Mouse (Mus musculus) liver, embryonic 11.5 days (tissue): Measurements from ENCODE around the gene Ifitm2. TPM values are rescaled to one million over a fixed set of nuclear protein-coding genes. Genes with fewer than 3 reads are reported as not detected.

Experiments used
- ATAC-seq: fragments of 200-750 bp; cut with Nextera tagmentation; replicated peaks from 2 replicates; pipeline ENCODE4 v1.8.0; 2017; ENCODE audit warnings: moderate number of reproducible peaks, mild to moderate bottlenecking, moderate TSS enrichment, moderate library complexity; ENCODE audit not compliant: low FRiP score
- DNase-seq: peaks from one replicate; pipeline ENCODE4 v3.0.0-alpha.2; 2017; ENCODE audit warnings: low spot score
- H3K27ac ChIP-seq: fragments of 300-500 bp; sonication (generic); 2 replicates; pipeline ENCODE4 v1.5.1; 2014; ENCODE audit warnings: mild to moderate bottlenecking, low read depth, low read length, control low read depth
- H3K27me3 ChIP-seq: fragments of 300-500 bp; sonication (generic); replicated peaks from 2 replicates; pipeline ENCODE4 v1.6.1; 2014; ENCODE audit warnings: low read length, mixed read lengths; ENCODE audit not compliant: control insufficient read depth, insufficient read depth
- H3K36me3 ChIP-seq: fragments of 300-500 bp; sonication (generic); 2 replicates; pipeline ENCODE4 v1.6.1; 2014; ENCODE audit warnings: mild to moderate bottlenecking, low read length, moderate library complexity, mixed read lengths; ENCODE audit not compliant: control insufficient read depth, insufficient read depth
- H3K4me1 ChIP-seq: fragments of 300-500 bp; sonication (generic); replicated peaks from 2 replicates; pipeline ENCODE4 v1.6.1; 2014; ENCODE audit warnings: low read length, mixed read lengths; ENCODE audit not compliant: control insufficient read depth, insufficient read depth
- H3K4me2 ChIP-seq: fragments of 300-500 bp; sonication (generic); 2 replicates; pipeline ENCODE4 v1.6.1; 2014; ENCODE audit warnings: mild to moderate bottlenecking, control low read depth, moderate library complexity
- H3K4me3 ChIP-seq: fragments of 300-500 bp; sonication (generic); 2 replicates; pipeline ENCODE4 v1.5.1; 2014; ENCODE audit warnings: low read depth, low read length, control low read depth
- H3K9ac ChIP-seq: fragments of 300-500 bp; sonication (generic); 2 replicates; pipeline ENCODE4 v1.6.1; 2014; ENCODE audit warnings: low read depth, low read length, control low read depth
- H3K9me3 ChIP-seq: fragments of 300-500 bp; sonication (generic); 2 replicates; pipeline ENCODE4 v1.6.1; 2016; ENCODE audit warnings: low read length, inconsistent platforms, mixed read lengths; ENCODE audit not compliant: control insufficient read depth
- WGBS: fragments of 180-500 bp; shearing (Covaris S2); extraction: QIAGEN DNeasy Blood & Tissue Kit; methylation state at CpG from one replicate; pipeline ENCODE4 v1.1.7; 2014; 5-methylcytosine and 5-hydroxymethylcytosine counted together
- polyA plus RNA-seq: library from polyadenylated mRNA; unstranded; fragments of >200 nt; fragmentation: Nextera tagmentation; extraction: Ambion mirVana; gene quantifications from 2 replicates; pipeline ENCODE4 v1.2.1, GENCODE M21; 2014

Gene Ifitm2
- polyA plus RNA-seq, 1 experiment from 2014 or later: 500 TPM

DNA sequence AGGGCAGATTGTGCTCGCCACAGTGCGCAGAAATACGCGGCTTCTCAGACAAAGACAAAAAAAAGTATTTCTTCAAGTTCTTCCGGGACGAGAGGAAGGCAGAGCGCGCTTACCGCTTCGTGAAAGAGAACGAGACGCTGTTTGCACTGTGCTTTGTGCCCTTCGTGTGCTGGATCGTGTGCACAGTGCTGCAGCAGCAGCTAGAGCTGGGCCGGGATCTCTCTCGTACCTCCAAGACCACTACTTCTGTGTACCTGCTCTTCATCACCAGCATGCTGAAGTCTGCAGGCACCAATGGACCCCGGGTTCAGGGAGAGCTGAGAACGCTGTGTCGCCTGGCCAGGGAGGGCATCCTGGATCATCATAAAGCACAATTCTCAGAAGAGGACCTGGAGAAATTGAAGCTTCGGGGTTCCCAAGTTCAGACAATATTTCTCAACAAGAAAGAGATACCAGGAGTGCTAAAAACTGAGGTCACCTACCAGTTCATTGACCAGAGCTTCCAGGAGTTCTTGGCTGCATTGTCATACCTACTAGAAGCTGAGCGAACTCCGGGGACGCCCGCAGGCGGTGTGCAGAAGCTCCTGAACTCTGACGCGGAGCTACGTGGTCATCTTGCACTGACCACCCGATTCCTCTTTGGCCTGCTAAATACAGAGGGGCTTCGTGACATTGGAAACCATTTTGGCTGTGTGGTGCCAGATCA lies 32.6 kb downstream of the Ifitm2 start:
- ATAC-seq: no peak
- peak overlapping the region; percentile 75 for H3K4me2 ChIP-seq
- H3K4me1 ChIP-seq: peaks cover 9% of the 10 kb centered on the region; the same call in 1 of the 2 replicates
- peak overlapping the region; percentile 37 for H3K4me3 ChIP-seq
- no peak overlapping the region for H3K9ac ChIP-seq
- peaks cover 55% of the 10 kb centered on the region for H3K27me3 ChIP-seq
- H3K9me3 ChIP-seq: no peaks in the 10 kb centered on the region
- 27% methylated on average over 30 of the region's 30 CpGs for WGBS
- H3K36me3 ChIP-seq: no peaks in the 10 kb centered on the region
- H3K27ac ChIP-seq: no peak overlapping the region
- no peak for DNase-seq

DNA sequence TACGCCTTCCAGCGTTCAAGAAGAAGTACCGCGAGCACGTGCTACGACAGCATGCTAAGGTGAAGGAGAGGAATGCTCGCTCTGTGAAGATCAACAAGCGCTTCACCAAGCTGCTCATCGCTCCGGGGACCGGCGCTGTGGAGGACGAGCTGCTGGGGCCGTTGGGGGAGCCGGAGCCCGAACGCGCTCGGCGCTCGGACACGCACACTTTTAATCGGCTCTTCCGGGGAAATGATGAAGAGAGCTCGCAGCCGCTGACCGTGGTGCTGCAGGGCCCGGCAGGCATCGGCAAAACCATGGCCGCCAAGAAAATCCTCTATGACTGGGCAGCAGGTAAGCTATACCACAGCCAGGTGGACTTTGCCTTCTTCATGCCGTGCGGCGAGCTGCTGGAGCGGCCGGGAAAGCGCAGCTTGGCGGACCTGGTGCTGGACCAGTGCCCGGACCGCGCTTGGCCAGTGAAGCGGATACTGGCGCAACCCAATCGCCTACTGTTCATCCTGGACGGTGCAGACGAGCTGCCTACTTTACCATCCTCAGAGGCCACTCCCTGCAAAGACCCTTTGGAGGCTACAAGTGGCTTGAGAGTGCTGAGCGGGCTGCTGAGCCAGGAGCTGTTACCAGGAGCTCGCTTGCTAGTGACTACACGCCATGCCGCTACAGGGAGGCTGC lies 33.3 kb downstream of the Ifitm2 start:
- H3K9ac ChIP-seq: no peak overlapping the region
- peak overlapping the region; percentile 37 for H3K4me3 ChIP-seq
- no peaks in the 10 kb centered on the region for H3K36me3 ChIP-seq
- peak overlapping the region; percentile 75 for H3K4me2 ChIP-seq
- ATAC-seq (peak; percentile 29; the same call in 1 of the 2 replicates), DNase-seq (no peak)
- 2% methylated on average over 49 of the region's 49 CpGs for WGBS
- H3K9me3 ChIP-seq: no peaks in the 10 kb centered on the region
- H3K4me1 ChIP-seq: peaks cover 9% of the 10 kb centered on the region; the same call in 1 of the 2 replicates
- peaks cover 55% of the 10 kb centered on the region for H3K27me3 ChIP-seq
- H3K27ac ChIP-seq: no peak overlapping the region

DNA sequence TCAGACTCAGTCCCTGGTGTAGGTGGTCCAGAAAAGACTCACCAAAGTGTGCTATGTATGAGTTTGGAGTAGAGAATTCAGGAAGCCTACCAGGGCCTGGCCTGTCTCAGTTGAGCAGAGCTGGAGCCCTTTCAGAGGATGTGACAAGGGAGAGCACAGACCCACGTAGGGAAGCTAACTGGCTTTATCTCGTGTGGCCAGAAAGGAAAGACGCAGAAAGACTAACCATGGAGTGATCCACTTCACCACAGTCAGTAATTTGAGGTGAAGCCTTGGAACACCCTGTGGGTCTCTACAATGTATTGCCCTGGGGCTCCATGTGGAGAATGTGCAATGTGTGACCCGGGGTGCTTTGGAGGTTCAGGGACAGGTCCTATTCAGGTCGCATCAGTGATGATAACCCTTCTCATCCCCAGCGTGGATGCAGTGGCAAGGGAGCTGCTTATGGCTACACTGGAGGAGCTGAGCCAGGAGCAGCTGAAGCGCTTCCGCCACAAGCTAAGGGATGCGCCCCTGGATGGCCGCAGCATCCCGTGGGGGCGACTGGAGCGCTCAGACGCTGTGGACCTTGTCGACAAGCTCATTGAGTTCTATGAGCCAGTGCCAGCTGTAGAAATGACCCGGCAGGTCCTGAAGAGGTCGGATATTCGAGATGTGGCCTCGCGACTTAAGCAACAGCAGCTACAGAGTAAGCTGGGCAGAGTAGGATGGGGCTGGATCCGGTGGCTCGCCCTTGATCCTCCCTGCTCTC lies 34.4 kb downstream of the Ifitm2 start:
- H3K4me3 ChIP-seq: no peak overlapping the region; the same call in 1 of the 2 replicates
- peaks cover 55% of the 10 kb centered on the region for H3K27me3 ChIP-seq
- no peaks in the 10 kb centered on the region for H3K36me3 ChIP-seq
- no peaks in the 10 kb centered on the region for H3K9me3 ChIP-seq
- H3K9ac ChIP-seq: no peak overlapping the region
- peak overlapping the region; percentile 75; the same call in 1 of the 2 replicates for H3K4me2 ChIP-seq
- H3K4me1 ChIP-seq: peaks cover 9% of the 10 kb centered on the region; the same call in 1 of the 2 replicates
- H3K27ac ChIP-seq: no peak overlapping the region
- ATAC-seq (no peak), DNase-seq (no peak)
- WGBS: 27% methylated on average over 22 of the region's 22 CpGs

DNA sequence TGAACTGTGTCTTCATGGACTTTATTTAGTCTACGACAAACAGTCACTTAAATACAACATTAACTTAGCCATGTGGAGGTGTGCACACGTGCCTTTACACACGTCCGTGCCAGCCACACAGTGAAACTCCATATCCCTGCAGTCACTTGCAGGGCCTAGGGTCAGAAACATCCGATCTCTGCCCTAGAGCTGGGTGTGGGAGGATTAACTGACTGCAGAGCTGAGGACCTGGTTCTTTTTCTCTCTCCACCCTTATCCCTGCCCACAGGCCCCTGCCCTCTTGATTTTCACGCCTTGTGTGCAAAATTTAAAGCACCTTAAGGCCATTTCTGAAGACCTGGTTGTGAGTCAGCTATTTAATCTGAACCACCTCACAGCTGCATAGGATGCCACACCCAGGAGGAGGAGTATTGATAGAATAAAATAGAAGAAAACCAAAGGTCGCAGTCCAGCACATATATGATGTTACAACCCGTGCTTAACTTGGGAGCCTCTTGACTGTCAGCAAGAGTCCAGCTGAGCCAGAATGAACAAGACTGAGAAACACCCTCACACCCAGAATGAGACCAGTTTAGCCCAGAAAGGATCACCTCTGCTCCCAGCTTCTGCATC lies 35.3 kb downstream of the Ifitm2 start, which contains the start of gene Nlrp6:
TSS of gene Nlrp6 (plus strand) at position 485 of the 612 bp plus-strand sequence.
- peaks cover 9% of the 10 kb centered on the region; the same call in 1 of the 2 replicates for H3K4me1 ChIP-seq
- H3K36me3 ChIP-seq: no peaks in the 10 kb centered on the region
- H3K4me3 ChIP-seq: no peak within 1 kb of the TSS
- no peak within 1 kb of the TSS for H3K9ac ChIP-seq
- no peaks in the 10 kb centered on the region for H3K9me3 ChIP-seq
- WGBS: 69% methylated on average over 8 of the region's 8 CpGs
- DNase-seq (no peak), ATAC-seq (no peak)
- H3K27me3 ChIP-seq: peaks cover 55% of the 10 kb centered on the region
- no peak within 1 kb of the TSS for H3K27ac ChIP-seq
- no peak within 1 kb of the TSS for H3K4me2 ChIP-seq

DNA sequence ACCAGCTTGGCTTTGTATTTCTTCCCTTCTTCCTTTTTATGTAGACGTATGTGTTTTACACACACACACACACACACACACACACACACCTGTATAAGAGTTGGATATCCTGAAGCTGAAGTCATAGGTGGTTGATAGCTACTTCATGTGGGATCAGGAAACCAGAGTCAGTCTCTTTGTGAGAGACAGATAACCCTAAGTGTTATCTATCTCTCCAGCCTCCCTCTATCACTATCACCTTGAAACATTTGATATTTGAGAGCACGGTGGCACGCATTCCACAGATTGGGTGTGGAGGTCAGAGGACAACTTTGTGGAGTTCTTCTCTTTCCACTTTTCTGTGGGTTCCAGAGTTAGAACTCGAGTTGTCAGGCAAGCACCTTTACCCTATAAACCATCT lies 35.9 kb downstream of the Ifitm2 start:
- no peak overlapping the region for H3K27ac ChIP-seq
- H3K9ac ChIP-seq: no peak overlapping the region
- 37% methylated on average over 4 of the region's 4 CpGs for WGBS
- H3K9me3 ChIP-seq: no peaks in the 10 kb centered on the region
- no peaks in the 10 kb centered on the region for H3K36me3 ChIP-seq
- H3K4me3 ChIP-seq: no peak overlapping the region
- no peak overlapping the region for H3K4me2 ChIP-seq
- DNase-seq: no peak
- peaks cover 49% of the 10 kb centered on the region for H3K27me3 ChIP-seq
- no peak for ATAC-seq
- peaks cover 9% of the 10 kb centered on the region; the same call in 1 of the 2 replicates for H3K4me1 ChIP-seq

DNA sequence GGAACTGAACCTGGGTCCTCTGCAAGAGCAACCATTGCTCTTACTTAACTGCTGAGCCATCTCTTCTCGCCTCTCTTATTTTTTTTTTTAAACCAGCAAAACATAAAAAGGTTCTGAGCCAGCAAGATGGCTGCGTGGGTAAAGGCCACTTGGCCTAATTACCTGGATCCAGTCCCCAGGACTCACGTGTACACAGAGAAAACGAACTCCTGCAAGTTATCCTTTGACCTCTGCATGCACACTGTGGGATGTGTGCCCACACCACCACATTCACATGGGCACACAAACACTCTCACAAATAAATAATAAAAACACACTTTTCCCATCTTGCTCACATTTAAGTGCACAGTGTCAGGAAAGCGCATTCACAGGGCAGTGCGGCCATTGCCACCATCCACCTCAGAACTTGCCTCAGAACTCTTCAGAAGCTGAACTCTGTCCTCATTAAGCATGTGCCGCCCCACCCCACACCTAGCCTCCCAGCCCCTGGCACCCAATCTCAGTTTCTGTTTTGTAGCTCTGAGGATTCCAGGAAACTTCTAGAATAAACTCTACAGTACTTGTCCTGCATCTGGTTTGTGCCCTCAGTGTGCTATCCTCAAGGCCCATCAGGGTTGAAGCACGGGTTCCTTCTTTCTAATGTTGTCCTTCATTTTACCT lies 41.6 kb downstream of the Ifitm2 start:
- WGBS: 75% methylated on average over 8 of the region's 8 CpGs
- ATAC-seq: no peak

DNA sequence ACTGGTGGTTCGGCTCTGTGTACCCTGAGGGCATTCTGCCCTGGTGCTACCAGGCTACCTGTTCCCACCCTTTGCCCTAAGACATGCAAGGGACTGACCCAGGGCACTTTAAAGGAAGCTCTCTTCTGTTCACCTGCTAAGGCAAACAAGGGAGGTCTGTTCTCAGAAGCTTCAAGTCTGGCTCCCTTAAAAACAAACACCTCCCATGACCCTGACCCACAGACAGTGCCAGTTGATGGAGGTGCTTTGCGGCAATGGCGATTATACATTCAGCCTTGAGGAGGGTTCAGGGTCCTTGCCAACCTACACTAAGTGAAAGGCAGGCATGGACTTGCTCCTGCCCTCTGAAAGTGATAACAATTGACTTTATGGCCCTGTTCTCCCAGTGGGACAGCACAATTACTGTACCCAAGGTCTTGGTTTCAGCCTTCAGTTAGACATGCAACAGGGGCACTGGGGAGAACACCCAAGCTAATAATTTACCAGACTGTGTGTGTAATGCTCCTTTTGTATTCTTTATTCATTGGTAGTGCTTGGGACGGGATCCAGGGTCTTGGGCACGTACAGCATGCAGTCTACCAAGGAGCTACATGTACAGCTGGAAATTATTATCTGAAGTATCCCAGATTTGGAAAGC lies 42.8 kb downstream of the Ifitm2 start:
- no peak overlapping the region for H3K9ac ChIP-seq
- no peak overlapping the region for H3K4me3 ChIP-seq
- no peaks in the 10 kb centered on the region for H3K27me3 ChIP-seq
- H3K9me3 ChIP-seq: no peaks in the 10 kb centered on the region
- peak overlapping the region; percentile 54 for H3K27ac ChIP-seq
- DNase-seq: no peak
- no peaks in the 10 kb centered on the region for H3K36me3 ChIP-seq
- H3K4me1 ChIP-seq: peaks cover 6% of the 10 kb centered on the region
- 78% methylated on average over 5 of the region's 5 CpGs for WGBS
- H3K4me2 ChIP-seq: no peak overlapping the region
- no peak for ATAC-seq

More for the DNA sequence above, 41.6 kb downstream of the Ifitm2 start:
- no peak overlapping the region for H3K9ac ChIP-seq
- H3K9me3 ChIP-seq: no peaks in the 10 kb centered on the region
- H3K36me3 ChIP-seq: no peaks in the 10 kb centered on the region
- H3K27ac ChIP-seq: no peak overlapping the region
- 0 out of 2 replicates have a peak, but pooled peaks cover 3% of the 10 kb centered on the region for H3K4me1 ChIP-seq
- no peaks in the 10 kb centered on the region for H3K27me3 ChIP-seq
- H3K4me3 ChIP-seq: no peak overlapping the region
- H3K4me2 ChIP-seq: no peak overlapping the region
- no peak for DNase-seq
